Mouse (Mus musculus) limb, embryonic 14.5 days (tissue): ENCODE measurements at regions not wholly inside any gene's neighbourhood (a gene's known extent, or its start where the extent isn't known, plus 50 kb on each side); places are given as distances from the start of the nearest gene placed in this dataset.

Experiments
- ATAC-seq: fragments of 200-750 bp; cut with Nextera tagmentation; 2 replicates; pipeline ENCODE4 v1.8.0; 2017; ENCODE audit warnings: low read depth, moderate number of reproducible peaks, moderate TSS enrichment; ENCODE audit not compliant: low FRiP score
- DNase-seq: peaks from one replicate; pipeline ENCODE4 v3.0.0-alpha.2; 2015; ENCODE audit warnings: low spot score
- H3K27ac ChIP-seq: fragments of 300-500 bp; sonication (generic); replicated peaks from 2 replicates; pipeline ENCODE4 v1.5.1; 2014; ENCODE audit warnings: low read depth, mild to moderate bottlenecking, low read length, moderate library complexity, mixed read lengths
- H3K27me3 ChIP-seq: fragments of 300-500 bp; sonication (generic); 2 replicates; pipeline ENCODE4 v1.6.1; 2014; ENCODE audit warnings: low read length, mixed read lengths; ENCODE audit not compliant: control insufficient read depth, insufficient read depth
- H3K36me3 ChIP-seq: fragments of 300-500 bp; sonication (generic); 2 replicates; pipeline ENCODE4 v1.6.1; 2014; ENCODE audit warnings: mild to moderate bottlenecking, low read length, moderate library complexity, mixed read lengths; ENCODE audit not compliant: control insufficient read depth, insufficient read depth
- H3K4me1 ChIP-seq: fragments of 300-500 bp; sonication (generic); 2 replicates; pipeline ENCODE4 v1.6.1; 2014; ENCODE audit warnings: antibody characterized with exemption, low read length, mixed read lengths; ENCODE audit not compliant: control insufficient read depth, insufficient read depth
- H3K4me2 ChIP-seq: fragments of 300-500 bp; sonication (generic); replicated peaks from 2 replicates; pipeline ENCODE4 v1.6.1; 2014; ENCODE audit warnings: low read depth, mild to moderate bottlenecking, low read length, moderate library complexity; ENCODE audit not compliant: severe bottlenecking
- H3K4me3 ChIP-seq: fragments of 300-500 bp; sonication (generic); replicated peaks from 2 replicates; pipeline ENCODE4 v1.5.1; 2014; ENCODE audit warnings: low read length
- H3K9ac ChIP-seq: fragments of 300-500 bp; sonication (generic); 2 replicates; pipeline ENCODE4 v1.6.1; 2014; ENCODE audit warnings: mild to moderate bottlenecking, low read depth, low read length, moderate library complexity; ENCODE audit not compliant: severe bottlenecking
- H3K9me3 ChIP-seq: fragments of 300-500 bp; sonication (generic); 2 replicates; pipeline ENCODE4 v1.6.1; 2016; ENCODE audit warnings: low read length; ENCODE audit not compliant: control insufficient read depth
- POLR2A ChIP-seq: fragments of 200-500 bp; IDR thresholded peaks from 2 replicates; pipeline ENCODE4 v1.8.0; 2012; ENCODE audit warnings: inconsistent platforms, mild to moderate bottlenecking, moderate library complexity, borderline replicate concordance; ENCODE audit not compliant: insufficient read depth, insufficient read length; ENCODE audit errors: extremely low read depth
- WGBS: fragments of 180-500 bp; shearing (Covaris S2); extraction: QIAGEN DNeasy Blood & Tissue Kit; methylation state at CpG from one replicate; pipeline ENCODE4 v1.1.7; 2014; 5-methylcytosine and 5-hydroxymethylcytosine counted together

DNA sequence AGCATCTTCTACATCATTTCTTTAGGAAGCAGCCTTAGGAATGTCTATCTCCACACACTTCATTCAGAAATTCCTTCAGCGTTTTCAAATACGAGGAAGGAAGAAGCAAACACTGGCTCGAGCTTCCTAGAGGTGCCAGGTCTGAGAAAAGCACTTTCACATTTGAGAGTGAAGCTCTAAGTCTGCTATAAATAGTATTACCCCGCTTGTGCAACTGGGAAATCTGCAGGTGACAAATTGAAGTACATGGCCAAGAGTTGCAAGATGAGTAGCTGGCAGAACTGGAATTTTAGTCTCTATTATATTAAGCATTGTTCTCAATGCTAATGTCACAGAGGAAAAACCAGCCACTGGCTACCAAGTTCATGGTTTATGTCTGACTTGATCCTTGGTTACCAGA lies 73.2 kb upstream of the Klf7 start:
- H3K27ac ChIP-seq: no peak overlapping the region
- H3K9me3 ChIP-seq: no peaks in the 10 kb centered on the region
- H3K36me3 ChIP-seq: no peaks in the 10 kb centered on the region
- H3K4me3 ChIP-seq: no peak overlapping the region
- WGBS: 68% methylated on average over 4 of the region's 4 CpGs
- H3K9ac ChIP-seq: no peak overlapping the region
- no peak for DNase-seq
- no peak for TF ChIP-seq POLR2A
- no peak for ATAC-seq
- no peak overlapping the region for H3K4me2 ChIP-seq
- no peaks in the 10 kb centered on the region for H3K27me3 ChIP-seq
- H3K4me1 ChIP-seq: peaks cover 4% of the 10 kb centered on the region; the same call in 1 of the 2 replicates

- no peaks in the 10 kb centered on the region for H3K9me3 ChIP-seq
- no peak overlapping the region for H3K27ac ChIP-seq
- H3K36me3 ChIP-seq: no peaks in the 10 kb centered on the region
- H3K4me2 ChIP-seq: no peak overlapping the region
- peaks cover 6% of the 10 kb centered on the region; the same call in 1 of the 2 replicates for H3K4me1 ChIP-seq
- WGBS: 61% methylated on average over 13 of the region's 13 CpGs
- ATAC-seq: no peak
- no peak for TF ChIP-seq POLR2A
- no peak overlapping the region for H3K9ac ChIP-seq
- no peaks in the 10 kb centered on the region for H3K27me3 ChIP-seq
- H3K4me3 ChIP-seq: no peak overlapping the region
- DNase-seq: no peak
Measured at GRCm38 (mm10) chr1:64193150-64193838, 71.2 kb upstream of the Klf7 start.

- Histone ChIP-seq H3K9me3 (no peaks in the 10 kb centered on the region), H3K27me3 (no peaks in the 10 kb centered on the region), H3K36me3 (no peaks in the 10 kb centered on the region), H3K27ac (no peak overlapping the region), H3K9ac (no peak overlapping the region), H3K4me2 (no peak overlapping the region), H3K4me3 (no peak overlapping the region), H3K4me1 (peaks cover 6% of the 10 kb centered on the region; the same call in 1 of the 2 replicates)
- no peak for DNase-seq
- WGBS: 67% methylated on average over 3 of the region's 3 CpGs
- no peak for ATAC-seq
- TF ChIP-seq POLR2A: no peak
Measured at GRCm38 (mm10) chr1:64192736-64193135, 70.7 kb upstream of the Klf7 start.

DNA sequence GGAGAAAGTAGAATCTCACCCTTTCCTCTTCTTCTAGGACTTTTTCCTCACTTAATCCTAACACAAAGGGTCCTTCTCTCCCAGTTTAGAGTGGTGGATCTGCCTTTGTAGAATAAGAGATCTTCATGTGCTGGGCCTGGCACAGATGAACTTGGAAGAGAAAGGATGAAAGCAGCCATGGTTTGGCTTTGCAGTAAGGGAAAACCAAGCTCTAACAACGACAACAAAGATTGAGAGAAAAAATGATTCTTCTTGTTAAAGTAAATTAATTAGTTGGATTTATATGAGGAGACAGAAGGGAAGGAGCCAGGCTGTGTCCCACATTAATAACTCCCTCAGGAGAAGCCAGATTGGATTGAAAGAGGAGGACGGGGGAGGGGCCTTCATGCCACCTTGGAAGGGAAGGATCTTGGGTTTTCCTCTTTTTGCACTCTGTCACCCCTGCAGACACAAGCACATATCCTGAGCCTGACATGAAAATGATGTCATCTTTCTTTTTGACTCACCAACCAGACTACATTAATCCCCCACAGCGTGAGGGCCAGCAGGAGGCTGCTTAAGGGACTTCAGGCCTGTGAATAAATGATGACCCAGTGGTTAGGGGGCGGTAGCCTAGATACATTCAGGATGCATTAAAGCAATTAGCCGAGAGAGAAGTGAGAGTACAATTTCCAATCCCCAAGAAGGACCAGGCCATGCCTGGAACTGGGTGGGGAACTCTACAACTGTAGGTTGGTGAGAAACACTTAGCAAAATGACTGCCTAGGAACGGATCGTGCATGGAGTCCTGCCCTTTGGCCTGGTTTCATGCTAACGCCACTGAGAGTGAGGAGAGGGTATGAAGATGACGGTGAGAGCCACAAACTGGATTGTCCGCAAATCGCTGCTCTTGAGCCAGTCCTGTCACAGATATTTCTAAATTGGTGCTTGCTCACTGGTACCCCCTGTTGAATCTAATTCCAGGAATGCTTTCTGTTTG lies 69.4 kb upstream of the Klf7 start:
- no peak overlapping the region for H3K9ac ChIP-seq
- H3K4me2 ChIP-seq: no peak overlapping the region
- H3K4me1 ChIP-seq: peaks cover 6% of the 10 kb centered on the region; the same call in 1 of the 2 replicates
- 63% methylated on average over 11 of the region's 11 CpGs for WGBS
- H3K4me3 ChIP-seq: no peak overlapping the region
- DNase-seq (no peak), ATAC-seq (no peak)
- no peak overlapping the region for H3K27ac ChIP-seq
- H3K9me3 ChIP-seq: no peaks in the 10 kb centered on the region
- no peaks in the 10 kb centered on the region for H3K36me3 ChIP-seq
- H3K27me3 ChIP-seq: no peaks in the 10 kb centered on the region
- no peak for TF ChIP-seq POLR2A

GRCm38 (mm10) chr1:64190705-64191104 lies 68.6 kb upstream of the Klf7 start:
- H3K4me2 ChIP-seq: no peak overlapping the region
- H3K4me1 ChIP-seq: peaks cover 6% of the 10 kb centered on the region; the same call in 1 of the 2 replicates
- no peaks in the 10 kb centered on the region for H3K27me3 ChIP-seq
- no peak overlapping the region for H3K9ac ChIP-seq
- H3K27ac ChIP-seq: no peak overlapping the region
- H3K4me3 ChIP-seq: no peak overlapping the region
- DNase-seq (no peak), ATAC-seq (no peak)
- H3K9me3 ChIP-seq: no peaks in the 10 kb centered on the region
- no peak for TF ChIP-seq POLR2A
- WGBS: 82% methylated on average over 4 of the region's 4 CpGs
- H3K36me3 ChIP-seq: no peaks in the 10 kb centered on the region
